Mouse (Mus musculus) kidney, adult 8-10 months (tissue): Measurements from ENCODE around the gene M1ap.

Source experiments
- DNase-seq, 2 experiments: peaks; one replicate each; pipeline ENCODE4 v3.0.0; 2022

Gene M1ap

GRCm38 (mm10) chr6:83011255-83011654, 64.6 kb downstream of the M1ap start:
- DNase-seq = no peak

DNA sequence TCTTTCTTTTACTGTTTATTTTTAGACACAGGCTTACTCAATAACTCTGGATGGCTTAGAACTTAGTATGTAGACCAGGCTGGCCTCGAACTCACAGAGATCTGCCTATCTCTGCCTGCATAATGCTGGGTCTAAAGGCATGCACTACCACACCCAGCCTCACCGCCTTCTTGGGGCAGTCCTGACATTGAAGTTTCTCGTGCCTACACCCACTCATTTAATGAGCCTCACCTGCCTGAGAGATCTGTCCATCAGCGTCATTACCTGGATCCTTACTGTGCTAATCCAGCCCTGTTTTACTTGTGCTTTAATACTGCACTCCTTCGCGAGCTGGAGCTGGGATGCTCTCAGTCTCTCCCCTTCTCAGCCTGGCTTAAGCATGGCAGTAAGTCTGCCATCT, 65.1 kb downstream of the M1ap start:
- DNase-seq = no peak

DNA sequence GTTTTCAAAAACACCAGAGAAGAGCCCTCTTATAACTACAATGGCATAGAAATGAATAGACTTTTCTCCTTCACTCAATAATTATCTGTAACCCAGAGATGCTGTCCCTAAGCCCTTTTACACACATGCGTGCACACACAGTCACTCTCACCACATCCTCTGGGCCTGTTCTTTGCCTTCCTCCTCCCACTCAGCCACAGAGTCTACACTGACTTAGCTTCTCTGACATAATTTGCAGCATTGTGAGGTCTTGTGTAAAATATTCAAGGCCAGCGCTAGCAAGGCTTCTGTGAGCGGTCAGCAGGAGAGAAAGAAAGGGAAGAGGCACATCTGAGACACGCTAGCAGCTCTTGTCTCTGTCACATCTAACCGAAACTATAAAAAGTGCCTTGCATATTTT, 66.7 kb downstream of the M1ap start:
- no peak for DNase-seq

DNA sequence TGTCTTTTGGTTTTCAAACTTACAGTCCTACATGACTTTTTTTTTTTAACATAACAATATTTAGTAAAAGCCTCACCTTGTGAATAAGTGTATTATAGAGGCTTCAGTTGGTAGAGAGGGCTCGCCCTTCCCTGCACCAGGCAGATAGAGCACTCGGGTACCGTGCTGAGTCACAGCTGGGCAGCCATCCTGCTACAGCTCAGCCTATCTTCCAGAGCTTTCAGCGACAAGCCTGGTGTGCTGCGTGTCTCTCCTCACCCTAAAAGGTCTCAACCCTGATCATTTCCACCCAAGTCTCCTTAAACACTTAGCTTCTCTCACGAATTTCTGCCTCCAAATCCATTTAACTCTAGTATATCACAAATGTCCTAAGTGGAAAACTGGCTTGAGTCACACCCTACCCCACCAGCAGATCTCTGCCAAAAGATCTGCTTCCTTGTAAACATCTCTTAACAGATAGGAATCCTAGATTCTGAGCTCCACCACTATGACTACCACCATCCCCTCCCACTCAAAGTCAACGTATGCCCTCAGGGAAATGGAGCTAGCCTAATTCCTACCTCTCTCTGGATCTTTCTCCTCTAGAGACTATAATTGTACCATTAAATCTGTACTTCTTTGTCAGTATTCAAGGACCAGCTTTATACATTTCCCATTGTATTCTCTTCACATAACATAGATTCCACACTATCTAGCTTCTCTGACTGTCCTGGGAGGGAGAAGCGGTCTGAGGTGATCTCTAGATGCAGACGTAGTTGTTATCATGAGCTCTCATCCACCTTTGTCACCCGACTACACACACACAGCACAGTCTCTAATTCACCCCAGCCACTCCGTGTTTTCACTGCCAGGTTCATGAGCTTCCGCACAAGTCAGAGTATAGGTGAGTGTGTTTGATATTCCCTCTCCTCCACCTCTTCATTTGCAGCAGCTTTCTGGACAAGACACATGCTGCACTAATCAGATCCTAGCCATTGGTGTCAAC, 68.1 kb downstream of the M1ap start:
- DNase-seq = no peak

DNA sequence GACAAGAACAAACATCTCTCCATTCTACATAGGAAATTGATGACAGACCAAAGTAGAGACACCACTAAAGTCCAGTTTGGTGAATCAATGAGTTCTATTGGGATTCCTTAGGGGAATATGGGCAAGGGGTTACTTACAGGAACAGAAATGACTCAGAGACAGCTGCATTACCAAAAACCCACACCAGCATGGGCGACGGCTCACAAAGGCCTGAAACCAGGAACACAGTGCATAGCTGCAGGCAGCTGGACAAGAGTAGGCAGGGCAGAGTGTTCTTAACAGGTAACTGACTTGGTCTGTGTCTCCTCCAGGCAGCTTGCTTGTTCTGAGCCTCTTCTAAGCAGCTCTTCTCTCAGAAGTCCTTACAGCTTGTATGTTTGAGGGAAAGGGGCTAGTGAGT, 69.0 kb downstream of the M1ap start:
- DNase-seq = no peak

DNA sequence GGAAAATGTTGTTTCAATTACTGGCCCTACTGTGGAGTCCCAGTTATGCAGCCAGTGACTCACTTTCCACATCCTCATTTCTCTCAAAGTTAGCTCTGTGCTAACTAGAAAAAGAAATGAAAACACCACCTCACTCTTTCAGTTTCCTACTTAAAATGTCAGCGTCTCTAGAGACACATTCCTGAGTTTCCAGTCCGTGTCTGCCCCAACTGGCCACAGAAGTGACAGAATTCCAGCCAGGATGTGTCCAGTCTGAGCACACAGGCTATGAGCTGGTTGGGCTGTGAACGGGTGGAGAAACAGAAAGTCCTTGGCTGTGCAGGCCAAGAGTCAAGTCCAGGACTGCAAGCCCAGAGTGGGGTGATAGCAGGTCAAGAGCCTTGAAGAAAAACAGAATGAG, 70.5 kb downstream of the M1ap start:
- no peak for DNase-seq

GRCm38 (mm10) chr6:83019044-83019443, 72.3 kb downstream of the M1ap start:
- DNase-seq = no peak

GRCm38 (mm10) chr6:83020121-83020520, 73.4 kb downstream of the M1ap start:
- DNase-seq = no peak

DNA sequence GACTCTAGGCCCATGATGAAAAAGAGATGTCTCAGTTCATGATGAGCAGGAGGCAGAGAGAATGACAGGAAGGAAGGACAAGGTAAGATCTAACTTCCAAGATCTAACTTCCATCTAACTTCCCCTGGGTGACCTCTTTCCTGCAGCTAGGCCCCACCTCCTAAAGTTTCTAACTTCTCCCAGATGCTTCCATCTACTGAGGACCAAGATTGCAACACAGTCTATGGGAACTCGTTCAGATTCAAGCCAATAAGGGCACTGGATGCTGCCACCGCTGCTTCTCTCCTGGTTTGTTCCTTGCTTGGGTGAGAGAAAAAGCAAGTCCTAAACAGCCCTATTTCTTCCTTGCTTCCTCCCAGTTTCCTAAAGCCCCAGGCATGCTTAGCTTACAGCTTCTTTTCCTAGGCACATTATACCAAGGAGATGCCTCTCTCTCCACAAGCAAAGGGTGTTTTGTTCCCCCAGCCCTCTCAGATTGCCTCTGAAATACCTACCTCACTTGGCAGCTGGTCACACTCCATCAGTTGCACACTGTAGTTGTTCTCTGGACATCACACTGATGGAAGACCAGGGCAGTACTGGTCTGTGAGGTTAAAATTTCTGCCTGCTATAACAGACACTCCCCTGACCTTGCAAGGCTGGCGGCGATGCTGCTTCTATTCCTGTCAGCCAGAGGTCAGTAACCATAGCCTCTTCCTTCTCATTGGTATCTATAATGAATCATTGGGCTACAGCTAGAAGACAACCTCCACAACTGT, 74.3 kb downstream of the M1ap start:
- DNase-seq = no peak

- no peak for DNase-seq
Observed at GRCm38 (mm10) chr6:83023008-83023407, 76.3 kb downstream of the M1ap start.

- DNase-seq = no peak
Observed at GRCm38 (mm10) chr6:83023786-83024185, 77.1 kb downstream of the M1ap start.

GRCm38 (mm10) chr6:83024421-83024820, 77.7 kb downstream of the M1ap start:
- DNase-seq = no peak

GRCm38 (mm10) chr6:83025221-83025620, 78.5 kb downstream of the M1ap start:
- no peak for DNase-seq

GRCm38 (mm10) chr6:83027293-83027692, 80.6 kb downstream of the M1ap start:
- no peak for DNase-seq

DNA sequence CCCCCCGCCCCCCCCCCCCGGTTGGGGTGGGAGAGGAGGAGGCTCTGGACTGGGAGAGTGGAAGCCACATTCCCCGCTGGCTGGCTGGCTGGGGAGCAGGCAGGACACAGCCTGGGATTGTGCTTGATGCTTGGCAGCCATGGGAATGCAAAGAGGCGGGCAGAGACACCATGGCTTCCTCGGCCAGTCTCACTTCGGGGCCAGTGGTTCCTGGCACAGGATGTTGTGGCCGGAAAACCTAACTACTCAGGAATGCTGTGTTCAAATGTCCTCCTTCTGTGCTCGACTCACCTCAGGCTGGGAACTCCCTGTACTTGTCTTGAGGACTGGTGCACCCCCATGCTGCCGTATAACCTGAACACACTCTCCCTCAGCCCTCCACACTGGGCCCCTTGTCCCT, 81.0 kb downstream of the M1ap start:
- no peak for DNase-seq

DNA sequence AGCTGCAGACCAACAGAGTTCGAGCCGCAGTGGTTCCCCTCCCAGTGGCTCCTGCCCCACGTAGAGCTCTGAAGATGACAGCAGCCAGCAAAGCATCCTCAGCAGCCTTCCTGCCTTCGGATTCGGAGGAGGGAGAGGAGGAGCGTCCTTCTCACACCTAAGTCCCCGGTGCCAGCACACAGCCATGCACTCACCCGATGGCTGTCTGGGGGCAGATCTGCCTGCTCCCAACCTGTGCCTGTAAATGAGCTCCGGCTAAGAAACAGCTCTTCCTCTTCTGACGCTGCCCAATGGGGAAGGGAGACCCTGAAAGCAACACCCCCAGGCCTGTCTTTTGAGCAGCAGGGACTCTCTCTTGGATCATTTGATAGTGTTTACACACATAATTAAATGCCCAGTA, 83.1 kb downstream of the M1ap start:
- DNase-seq = no peak

GRCm38 (mm10) chr6:83031111-83031510, 84.4 kb downstream of the M1ap start:
- DNase-seq = no peak

- no peak for DNase-seq
Observed at GRCm38 (mm10) chr6:83031921-83032590, 85.4 kb downstream of the M1ap start.

- peak in 1 of 2 experiments; percentile 18 for DNase-seq
Observed at GRCm38 (mm10) chr6:83032769-83033191, 86.1 kb downstream of the M1ap start.

- DNase-seq = peak; percentile 48 to 51
Observed at GRCm38 (mm10) chr6:83033249-83034185, 86.8 kb downstream of the M1ap start, which contains the start of the genes Dok1 and Loxl3. Dok1 (minus strand) TSS chr6:83033471. Loxl3 (plus strand) TSS chr6:83034173.

DNA sequence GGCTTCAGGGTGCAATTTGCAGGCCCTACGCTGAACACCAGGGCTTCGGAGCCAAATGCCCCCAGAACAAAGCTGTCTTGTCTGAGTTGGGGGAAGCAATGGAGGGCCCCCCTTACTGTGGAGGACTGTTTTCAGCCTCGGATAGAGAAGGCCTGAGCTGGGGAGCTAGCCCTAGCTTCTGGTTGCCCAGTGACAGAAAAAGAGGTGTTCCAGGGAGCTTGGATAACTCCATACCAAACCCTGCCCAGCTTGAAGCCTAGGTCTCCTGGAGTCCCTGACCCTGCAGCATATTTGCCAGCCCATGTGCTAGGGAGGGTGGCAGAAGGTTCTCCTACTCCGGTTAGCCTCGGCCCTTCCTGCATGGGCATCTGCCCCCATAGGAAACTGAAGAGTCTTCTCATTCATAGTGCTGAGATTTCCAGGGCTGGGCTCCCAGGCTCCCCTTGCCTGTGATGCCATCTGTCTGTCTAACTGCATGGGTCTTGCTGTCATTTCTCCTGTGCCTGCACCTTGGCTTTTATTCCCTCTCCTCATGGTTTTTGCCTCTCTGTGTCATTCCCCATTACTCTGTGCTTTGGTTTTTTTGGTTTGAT, 87.9 kb downstream of the M1ap start:
- DNase-seq = no peak

GRCm38 (mm10) chr6:83037188-83037587, 90.5 kb downstream of the M1ap start:
- no peak for DNase-seq
